Mouse (Mus musculus) liver, embryonic 14.5 days (tissue): ENCODE measurements around the gene Bpifa2. TPM values are rescaled to one million over a fixed set of nuclear protein-coding genes. Genes with fewer than 3 reads are reported as not detected.

ENCODE experiments used
- ATAC-seq: fragments of 200-750 bp; cut with Nextera tagmentation; 2 replicates; pipeline ENCODE4 v1.8.0; 2017; ENCODE audit warnings: moderate number of reproducible peaks, mild to moderate bottlenecking, moderate library complexity; ENCODE audit not compliant: insufficient read depth
- DNase-seq, 3 experiments: peaks; one replicate each; pipeline ENCODE4 v3.0.0-alpha.2; 2012 to 2013; ENCODE audit warnings: low read depth in 3 of 3, low spot score in 3 of 3
- H3K27ac ChIP-seq: fragments of 300-500 bp; sonication (generic); 2 replicates; pipeline ENCODE4 v1.5.1; 2014; ENCODE audit warnings: moderate library complexity, mild to moderate bottlenecking, control low read depth, inconsistent platforms
- H3K27me3 ChIP-seq: fragments of 300-500 bp; sonication (generic); 2 replicates; pipeline ENCODE4 v1.6.1; 2014; ENCODE audit warnings: mild to moderate bottlenecking, low read length, moderate library complexity; ENCODE audit not compliant: control insufficient read depth, insufficient read depth
- H3K36me3 ChIP-seq: fragments of 300-500 bp; sonication (generic); replicated peaks from 2 replicates; pipeline ENCODE4 v1.6.1; 2014; ENCODE audit warnings: low read depth; ENCODE audit not compliant: control insufficient read depth, insufficient read depth
- H3K4me1 ChIP-seq, 2 experiments: fragments of 200-500 bp in 1 of 2; fragments of 300-500 bp in 1 of 2; sonication (generic) in 1 of 2; replicated peaks; 2 replicates each; pipeline ENCODE4 v1.6.1; 2012 to 2014; ENCODE audit warnings: antibody characterized with exemption in 1 of 2, inconsistent platforms in 1 of 2, low read length in 1 of 2; ENCODE audit not compliant: control insufficient read depth in 2 of 2, insufficient read depth in 2 of 2
- H3K4me2 ChIP-seq: fragments of 300-500 bp; sonication (generic); 2 replicates; pipeline ENCODE4 v1.6.1; 2014; ENCODE audit warnings: low read depth, mild to moderate bottlenecking, control low read depth, moderate library complexity
- H3K4me3 ChIP-seq, 2 experiments: fragments of 200-500 bp in 1 of 2; fragments of 300-500 bp in 1 of 2; sonication (generic) in 1 of 2; 2 replicates each; pipeline ENCODE4 v1.5.1; 2012 to 2014; ENCODE audit warnings: low read depth in 2 of 2, low read length in 2 of 2, mild to moderate bottlenecking in 2 of 2, control low read depth in 1 of 2, inconsistent platforms in 1 of 2, moderate library complexity in 1 of 2; ENCODE audit not compliant: insufficient read depth in 1 of 2
- H3K9ac ChIP-seq: fragments of 300-500 bp; sonication (generic); replicated peaks from 2 replicates; pipeline ENCODE4 v1.6.1; 2014; ENCODE audit warnings: mild to moderate bottlenecking, control low read depth, moderate library complexity
- H3K9me3 ChIP-seq: fragments of 300-500 bp; sonication (generic); 2 replicates; pipeline ENCODE4 v1.6.1; 2016; ENCODE audit warnings: low read length, mixed read lengths; ENCODE audit not compliant: control insufficient read depth
- CTCF ChIP-seq: IDR thresholded peaks from 2 replicates; pipeline ENCODE4 v1.5.1; 2016; ENCODE audit warnings: antibody characterized with exemption, low read depth, control low read depth
- EP300 ChIP-seq: IDR thresholded peaks from 2 replicates; pipeline ENCODE4 v1.6.1; 2016; ENCODE audit warnings: antibody characterized with exemption, low read depth
- WGBS: fragments of 180-500 bp; shearing (Covaris S2); extraction: QIAGEN DNeasy Blood & Tissue Kit; methylation state at CpG from one replicate; pipeline ENCODE4 v1.1.7; 2014; ENCODE audit not compliant: insufficient replicate concordance; 5-methylcytosine and 5-hydroxymethylcytosine counted together
- polyA plus RNA-seq, 2 experiments: library from polyadenylated mRNA; depleted of rRNA in 1 of 2; stranded (reverse) in 1 of 2; unstranded in 1 of 2; fragments of >200 nt; fragmentation: Nextera tagmentation in 1 of 2; extraction: Ambion mirVana in 1 of 2; gene quantifications; 2 replicates each; pipeline versions ENCODE4 v1.2.1 to v1.2.3; 2012 to 2014

Bpifa2 gene
- polyA plus RNA-seq, 2 experiments: not detected

DNA sequence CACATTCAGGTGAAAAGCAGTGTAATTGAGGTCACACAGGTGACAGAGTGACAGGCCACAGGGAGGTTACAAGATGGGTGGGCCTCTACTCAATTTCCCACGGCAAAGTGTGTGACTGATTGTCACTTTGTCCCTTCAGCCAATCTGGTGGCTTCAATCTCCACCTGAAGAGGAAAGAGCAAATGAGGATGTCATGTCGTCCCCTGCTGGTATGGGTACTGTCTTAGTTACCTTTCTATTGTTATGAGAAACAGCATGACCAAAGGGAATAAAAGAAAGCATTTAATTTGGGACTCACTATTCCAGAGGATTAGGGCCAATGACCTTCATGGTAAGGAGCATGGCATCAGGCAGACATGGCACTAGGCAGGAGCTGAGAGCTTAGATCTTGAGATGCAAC, 50.6 kb downstream of the Bpifa2 start:
- TF ChIP-seq EP300 (no peak), CTCF (no peak)
- ATAC-seq (no peak), DNase-seq (no peak)
- Histone ChIP-seq H3K4me3 (no peak overlapping the region), H3K9ac (no peak overlapping the region), H3K27ac (no peak overlapping the region), H3K36me3 (no peaks in the 10 kb centered on the region), H3K4me1 (no peaks in the 10 kb centered on the region), H3K27me3 (no peaks in the 10 kb centered on the region), H3K9me3 (no peaks in the 10 kb centered on the region), H3K4me2 (no peak overlapping the region)
- 44% methylated on average over 2 of the region's 2 CpGs for WGBS

Other genes with a start within 250 kb of the Bpifa2 start
- gene Efcab8, start 228.3 kb upstream of the Bpifa2 start, polyA plus RNA-seq (2012; rRNA removed): 0.04 and 0.09 TPM in 2 replicates
- 0.08 TPM in 1 of 2 replicates, not detected in the other for gene Efcab8, start 228.3 kb upstream of the Bpifa2 start, polyA plus RNA-seq (2014; fragmentation: Nextera tagmentation; extraction: Ambion mirVana)
- not detected in 2 replicates for gene Sun5, start 137.2 kb upstream of the Bpifa2 start, polyA plus RNA-seq (2012; rRNA removed)
- not detected in 2 replicates for gene Sun5, start 137.2 kb upstream of the Bpifa2 start, polyA plus RNA-seq (2014; fragmentation: Nextera tagmentation; extraction: Ambion mirVana)
- not detected in 2 replicates for gene Bpifb2, start 133.2 kb upstream of the Bpifa2 start, polyA plus RNA-seq (2012; rRNA removed)
- gene Bpifb2, start 133.2 kb upstream of the Bpifa2 start, polyA plus RNA-seq (2014; fragmentation: Nextera tagmentation; extraction: Ambion mirVana): not detected in 2 replicates
- not detected in 2 replicates for gene Bpifb6, start 107.9 kb upstream of the Bpifa2 start, polyA plus RNA-seq (2012; rRNA removed)
- gene Bpifb6, start 107.9 kb upstream of the Bpifa2 start, polyA plus RNA-seq (2014; fragmentation: Nextera tagmentation; extraction: Ambion mirVana): not detected in 2 replicates
- gene Bpifb3, start 90.0 kb upstream of the Bpifa2 start, polyA plus RNA-seq (2012; rRNA removed): not detected in 2 replicates
- gene Bpifb3, start 90.0 kb upstream of the Bpifa2 start, polyA plus RNA-seq (2014; fragmentation: Nextera tagmentation; extraction: Ambion mirVana): not detected in 2 replicates
- 0.04 and 0.05 TPM in 2 replicates for gene Bpifb4, start 70.1 kb upstream of the Bpifa2 start, polyA plus RNA-seq (2012; rRNA removed)
- gene Bpifb4, start 70.1 kb upstream of the Bpifa2 start, polyA plus RNA-seq (2014; fragmentation: Nextera tagmentation; extraction: Ambion mirVana): 0.09 and 0.15 TPM in 2 replicates
- gene Bpifa6, start 33.3 kb upstream of the Bpifa2 start, polyA plus RNA-seq (2012; rRNA removed): not detected in 2 replicates
- not detected in 2 replicates for gene Bpifa6, start 33.3 kb upstream of the Bpifa2 start, polyA plus RNA-seq (2014; fragmentation: Nextera tagmentation; extraction: Ambion mirVana)
- gene Bpifa3, start 122.1 kb downstream of the Bpifa2 start, polyA plus RNA-seq (2012; rRNA removed): not detected in 2 replicates
- not detected in 2 replicates for gene Bpifa3, start 122.1 kb downstream of the Bpifa2 start, polyA plus RNA-seq (2014; fragmentation: Nextera tagmentation; extraction: Ambion mirVana)
- gene Bpifa1, start 134.6 kb downstream of the Bpifa2 start, polyA plus RNA-seq (2012; rRNA removed): 0.06 TPM in 1 of 2 replicates, not detected in the other
- gene Bpifa1, start 134.6 kb downstream of the Bpifa2 start, polyA plus RNA-seq (2014; fragmentation: Nextera tagmentation; extraction: Ambion mirVana): 0.14 TPM in 1 of 2 replicates, not detected in the other
- gene Bpifa5, start 154.3 kb downstream of the Bpifa2 start, polyA plus RNA-seq (2012; rRNA removed): 0.04 TPM in 1 of 2 replicates, not detected in the other
- not detected in 2 replicates for gene Bpifa5, start 154.3 kb downstream of the Bpifa2 start, polyA plus RNA-seq (2014; fragmentation: Nextera tagmentation; extraction: Ambion mirVana)
- gene Bpifb1, start 182.6 kb downstream of the Bpifa2 start, polyA plus RNA-seq (2012; rRNA removed): 0.17 and 0.21 TPM in 2 replicates
- gene Bpifb1, start 182.6 kb downstream of the Bpifa2 start, polyA plus RNA-seq (2014; fragmentation: Nextera tagmentation; extraction: Ambion mirVana): 0.19 and 0.33 TPM in 2 replicates
- gene Bpifb5, start 215.5 kb downstream of the Bpifa2 start, polyA plus RNA-seq (2012; rRNA removed): not detected in 2 replicates
- not detected in 2 replicates for gene Bpifb5, start 215.5 kb downstream of the Bpifa2 start, polyA plus RNA-seq (2014; fragmentation: Nextera tagmentation; extraction: Ambion mirVana)
- not detected in 2 replicates for gene Bpifb9a, start 249.6 kb downstream of the Bpifa2 start, polyA plus RNA-seq (2012; rRNA removed)
- gene Bpifb9a, start 249.6 kb downstream of the Bpifa2 start, polyA plus RNA-seq (2014; fragmentation: Nextera tagmentation; extraction: Ambion mirVana): not detected in 2 replicates